Mouse (Mus musculus): ENCODE results near the gene Cops2. TPM values are rescaled to one million over a fixed set of nuclear protein-coding genes. Genes with fewer than 3 reads are reported as not detected.

Cops2 gene
- polyA plus RNA-seq, 1 experiment from 2014 or later = 81.3 TPM

GRCm38 (mm10) chr2:125811332-125811731, 47.6 kb downstream of the Cops2 start:
- no peaks in the 10 kb centered on the region for H3K27me3 ChIP-seq (ENCODE audit: insufficient read depth, poor library complexity, severe bottlenecking)
- H3K4me1 ChIP-seq = no peaks in the 10 kb centered on the region
- H3K4me3 ChIP-seq = no peak overlapping the region
- no peak overlapping the region for H3K27ac ChIP-seq
- no peak for DNase-seq (ENCODE audit: low spot score)
- 68% methylated on average over 2 of the region's 2 CpGs for WGBS
- no peaks in the 10 kb centered on the region for H3K9me3 ChIP-seq
- no peaks in the 10 kb centered on the region for H3K36me3 ChIP-seq

GRCm38 (mm10) chr2:125809551-125809950, 49.4 kb downstream of the Cops2 start:
- 72% methylated on average over 7 of the region's 7 CpGs for WGBS
- Histone ChIP-seq H3K9me3 (no peaks in the 10 kb centered on the region; the same call in 1 of the 2 replicates), H3K4me3 (no peak overlapping the region), H3K27ac (no peak overlapping the region), H3K36me3 (no peaks in the 10 kb centered on the region), H3K4me1 (no peaks in the 10 kb centered on the region), H3K27me3 (ENCODE audit: insufficient read depth, poor library complexity, severe bottlenecking) (no peaks in the 10 kb centered on the region)
- no peak for DNase-seq (ENCODE audit: low spot score)

GRCm38 (mm10) chr2:125805826-125806225, 53.1 kb downstream of the Cops2 start:
- no peaks in the 10 kb centered on the region for H3K27me3 ChIP-seq (ENCODE audit: insufficient read depth, poor library complexity, severe bottlenecking)
- H3K4me1 ChIP-seq = peaks cover 6% of the 10 kb centered on the region
- WGBS = 58% methylated on average over 1 of the region's 1 CpGs

GRCm38 (mm10) chr2:125801947-125802346, 57.0 kb downstream of the Cops2 start:
- DNase-seq (ENCODE audit: low spot score) = no peak
- Histone ChIP-seq H3K4me1 (peaks cover 13% of the 10 kb centered on the region), H3K27me3 (ENCODE audit: insufficient read depth, poor library complexity, severe bottlenecking) (no peaks in the 10 kb centered on the region), H3K4me3 (no peak overlapping the region), H3K36me3 (no peaks in the 10 kb centered on the region), H3K27ac (no peak overlapping the region), H3K9me3 (no peaks in the 10 kb centered on the region; the same call in 1 of the 2 replicates)
- WGBS = 83% methylated on average over 4 of the region's 4 CpGs

More at GRCm38 (mm10) chr2:125805826-125806225, 53.1 kb downstream of the Cops2 start:
- no peak for DNase-seq (ENCODE audit: low spot score)
- H3K9me3 ChIP-seq = no peaks in the 10 kb centered on the region; the same call in 1 of the 2 replicates
- no peak overlapping the region for H3K27ac ChIP-seq
- H3K36me3 ChIP-seq = no peaks in the 10 kb centered on the region
- H3K4me3 ChIP-seq = no peak overlapping the region

GRCm38 (mm10) chr2:125801038-125801437, 57.9 kb downstream of the Cops2 start:
- 47% methylated on average over 8 of the region's 8 CpGs for WGBS
- H3K4me3 ChIP-seq = no peak overlapping the region
- H3K4me1 ChIP-seq = peaks cover 13% of the 10 kb centered on the region
- no peaks in the 10 kb centered on the region for H3K36me3 ChIP-seq
- H3K27ac ChIP-seq = peak overlapping the region; percentile 42; the same call in 1 of the 2 replicates
- DNase-seq (ENCODE audit: low spot score) = no peak
- no peaks in the 10 kb centered on the region; the same call in 1 of the 2 replicates for H3K9me3 ChIP-seq
- no peaks in the 10 kb centered on the region for H3K27me3 ChIP-seq (ENCODE audit: insufficient read depth, poor library complexity, severe bottlenecking)

GRCm38 (mm10) chr2:125800428-125800827, 58.5 kb downstream of the Cops2 start:
- Histone ChIP-seq H3K9me3 (no peaks in the 10 kb centered on the region), H3K4me3 (no peak overlapping the region), H3K27ac (0 out of 2 replicates have a peak overlapping the region, but pooled peaks have one; percentile 42), H3K4me1 (peaks cover 13% of the 10 kb centered on the region), H3K36me3 (no peaks in the 10 kb centered on the region), H3K27me3 (ENCODE audit: insufficient read depth, poor library complexity, severe bottlenecking) (no peaks in the 10 kb centered on the region)
- 43% methylated on average over 4 of the region's 4 CpGs for WGBS
- DNase-seq (ENCODE audit: low spot score) = no peak

- H3K27ac ChIP-seq = no peak overlapping the region
- DNase-seq (ENCODE audit: low spot score) = no peak
- H3K4me1 ChIP-seq = peaks cover 16% of the 10 kb centered on the region
- no peaks in the 10 kb centered on the region for H3K36me3 ChIP-seq
- H3K4me3 ChIP-seq = no peak overlapping the region
- no peaks in the 10 kb centered on the region for H3K9me3 ChIP-seq
- no peaks in the 10 kb centered on the region for H3K27me3 ChIP-seq (ENCODE audit: insufficient read depth, poor library complexity, severe bottlenecking)
These were observed 61.1 kb downstream of the Cops2 start for GRCm38 (mm10) chr2:125797872-125798271.

GRCm38 (mm10) chr2:125795118-125795517, 63.8 kb downstream of the Cops2 start:
- Histone ChIP-seq H3K36me3 (no peaks in the 10 kb centered on the region), H3K4me3 (no peak overlapping the region), H3K27ac (no peak overlapping the region), H3K27me3 (ENCODE audit: insufficient read depth, poor library complexity, severe bottlenecking) (no peaks in the 10 kb centered on the region), H3K4me1 (peaks cover 12% of the 10 kb centered on the region; the same call in 1 of the 2 replicates), H3K9me3 (no peaks in the 10 kb centered on the region)
- DNase-seq (ENCODE audit: low spot score) = no peak
- 84% methylated on average over 2 of the region's 2 CpGs for WGBS

- H3K4me1 ChIP-seq = peaks cover 7% of the 10 kb centered on the region; the same call in 1 of the 2 replicates
- no peaks in the 10 kb centered on the region for H3K36me3 ChIP-seq
- 75% methylated on average over 2 of the region's 2 CpGs for WGBS
- no peaks in the 10 kb centered on the region for H3K27me3 ChIP-seq (ENCODE audit: insufficient read depth, poor library complexity, severe bottlenecking)
- H3K9me3 ChIP-seq = no peaks in the 10 kb centered on the region
- no peak overlapping the region for H3K4me3 ChIP-seq
- no peak for DNase-seq (ENCODE audit: low spot score)
- no peak overlapping the region for H3K27ac ChIP-seq
These were observed 64.8 kb downstream of the Cops2 start for GRCm38 (mm10) chr2:125794166-125794565.

- Histone ChIP-seq H3K36me3 (no peaks in the 10 kb centered on the region), H3K4me1 (peaks cover 7% of the 10 kb centered on the region; the same call in 1 of the 2 replicates), H3K27me3 (ENCODE audit: insufficient read depth, poor library complexity, severe bottlenecking) (no peaks in the 10 kb centered on the region), H3K27ac (no peak overlapping the region), H3K9me3 (no peaks in the 10 kb centered on the region), H3K4me3 (no peak overlapping the region)
- 86% methylated on average over 11 of the region's 11 CpGs for WGBS
- no peak for DNase-seq (ENCODE audit: low spot score)
These were observed 66.1 kb downstream of the Cops2 start for GRCm38 (mm10) chr2:125792879-125793261.

- H3K27me3 ChIP-seq (ENCODE audit: insufficient read depth, poor library complexity, severe bottlenecking) = no peaks in the 10 kb centered on the region
- 76% methylated on average over 2 of the region's 2 CpGs for WGBS
- no peaks in the 10 kb centered on the region for H3K36me3 ChIP-seq
- H3K4me3 ChIP-seq = no peak overlapping the region
- H3K4me1 ChIP-seq = peaks cover 7% of the 10 kb centered on the region; the same call in 1 of the 2 replicates
- H3K27ac ChIP-seq = no peak overlapping the region
- DNase-seq (ENCODE audit: low spot score) = no peak
- H3K9me3 ChIP-seq = no peaks in the 10 kb centered on the region
These were observed 66.6 kb downstream of the Cops2 start for GRCm38 (mm10) chr2:125792144-125792878.

- Histone ChIP-seq H3K4me3 (no peak overlapping the region), H3K4me1 (peaks cover 7% of the 10 kb centered on the region; the same call in 1 of the 2 replicates), H3K36me3 (no peaks in the 10 kb centered on the region), H3K27ac (no peak overlapping the region), H3K9me3 (no peaks in the 10 kb centered on the region), H3K27me3 (ENCODE audit: insufficient read depth, poor library complexity, severe bottlenecking) (no peaks in the 10 kb centered on the region)
- WGBS = 65% methylated on average over 7 of the region's 7 CpGs
- no peak for DNase-seq (ENCODE audit: low spot score)
These were observed 67.5 kb downstream of the Cops2 start for GRCm38 (mm10) chr2:125791485-125791885.

- H3K27me3 ChIP-seq (ENCODE audit: insufficient read depth, poor library complexity, severe bottlenecking) = no peaks in the 10 kb centered on the region
- no peaks in the 10 kb centered on the region for H3K36me3 ChIP-seq
- H3K27ac ChIP-seq = no peak overlapping the region
- peaks cover 7% of the 10 kb centered on the region; the same call in 1 of the 2 replicates for H3K4me1 ChIP-seq
- DNase-seq (ENCODE audit: low spot score) = no peak
- no peak overlapping the region for H3K4me3 ChIP-seq
- 84% methylated on average over 4 of the region's 4 CpGs for WGBS
- H3K9me3 ChIP-seq = no peaks in the 10 kb centered on the region
These were observed 68.7 kb downstream of the Cops2 start for GRCm38 (mm10) chr2:125790242-125790641.

Data from heart, embryonic 10.5 days (tissue).